Mouse (Mus musculus) ES-Bruce4 (cell line): ENCODE data around the gene Tmem141. TPM values are rescaled to one million over a fixed set of nuclear protein-coding genes. Genes with fewer than 3 reads are reported as not detected.

Experiments
- H3K27ac ChIP-seq: 2 replicates; pipeline ENCODE4 v1.5.1; 2012; ENCODE audit warnings: low read length, inconsistent platforms; ENCODE audit not compliant: insufficient read depth
- H3K27me3 ChIP-seq: 2 replicates; pipeline ENCODE4 v1.6.1; 2012; ENCODE audit warnings: mild to moderate bottlenecking, low read length, inconsistent platforms; ENCODE audit not compliant: control insufficient read depth, poor library complexity, insufficient read depth, severe bottlenecking
- H3K36me3 ChIP-seq: 2 replicates; pipeline ENCODE4 v1.6.1; 2012; ENCODE audit warnings: inconsistent platforms, mild to moderate bottlenecking, low read length, moderate library complexity; ENCODE audit not compliant: control insufficient read depth, poor library complexity, insufficient read depth, severe bottlenecking
- H3K4me1 ChIP-seq: one replicate; pipeline ENCODE4 v1.8.1; 2011; ENCODE audit warnings: low read length; ENCODE audit not compliant: control insufficient read depth, insufficient read depth
- H3K4me3 ChIP-seq: 2 replicates; pipeline ENCODE4 v1.5.1; 2011; ENCODE audit warnings: low read depth, mild to moderate bottlenecking, low read length
- H3K9ac ChIP-seq: 2 replicates; pipeline ENCODE4 v1.6.1; 2012; ENCODE audit warnings: low read depth, mild to moderate bottlenecking, inconsistent platforms; ENCODE audit not compliant: poor library complexity, severe bottlenecking
- H3K9me3 ChIP-seq: replicated peaks from 2 replicates; pipeline ENCODE4 v1.6.1; 2012; ENCODE audit warnings: mild to moderate bottlenecking, low read length, inconsistent platforms; ENCODE audit not compliant: control insufficient read depth, poor library complexity, insufficient read depth, severe bottlenecking
- CTCF ChIP-seq: IDR thresholded peaks from one replicate; pipeline ENCODE4 v1.8.1; 2011; ENCODE audit warnings: low read depth, low read length
- EP300 ChIP-seq: IDR thresholded peaks from 2 replicates; pipeline ENCODE4 v1.6.1; 2011; ENCODE audit warnings: low read depth, low read length; ENCODE audit not compliant: insufficient read depth
- POLR2A ChIP-seq: IDR thresholded peaks from one replicate; pipeline ENCODE4 v1.8.1; 2011; ENCODE audit warnings: low read length; ENCODE audit not compliant: insufficient read depth
- polyA plus RNA-seq: library from polyadenylated mRNA; stranded (reverse); fragments of >200 nt; gene quantifications from 2 replicates; pipeline ENCODE4 v1.2.4, GENCODE M21; 2011; ENCODE audit warnings: low read depth; ENCODE audit not compliant: missing spikeins, insufficient read depth, insufficient read length

Gene Tmem141
- polyA plus RNA-seq, 1 experiment, result 12.3 TPM

- Histone ChIP-seq H3K27me3 (peaks cover 5% of the 10 kb centered on the region; the same call in 1 of the 2 replicates), H3K4me3 (peak overlapping the region; percentile 3; the same call in 1 of the 2 replicates), H3K4me1 (peaks cover 2% of the 10 kb centered on the region), H3K36me3 (no peaks in the 10 kb centered on the region), H3K9ac (no peak overlapping the region), H3K27ac (no peak overlapping the region), H3K9me3 (no peaks in the 10 kb centered on the region)
- peak; percentile 13 for TF ChIP-seq CTCF
- TF ChIP-seq EP300, result no peak
Measured at GRCm38 (mm10) chr2:25577951-25578795, 43.6 kb downstream of the Tmem141 start.

- Histone ChIP-seq H3K9ac (no peak overlapping the region), H3K36me3 (no peaks in the 10 kb centered on the region), H3K4me1 (peaks cover 2% of the 10 kb centered on the region), H3K9me3 (no peaks in the 10 kb centered on the region), H3K27me3 (peaks cover 5% of the 10 kb centered on the region; the same call in 1 of the 2 replicates), H3K27ac (no peak overlapping the region), H3K4me3 (peak overlapping the region; percentile 1)
- no peak for TF ChIP-seq POLR2A
- no peak for TF ChIP-seq CTCF
Measured at GRCm38 (mm10) chr2:25576965-25577891, 44.6 kb downstream of the Tmem141 start.

- Histone ChIP-seq H3K27me3 (peaks cover 5% of the 10 kb centered on the region; the same call in 1 of the 2 replicates), H3K36me3 (no peaks in the 10 kb centered on the region), H3K4me1 (peaks cover 2% of the 10 kb centered on the region), H3K9me3 (no peaks in the 10 kb centered on the region), H3K27ac (no peak overlapping the region), H3K9ac (0 out of 2 replicates have a peak overlapping the region, but pooled peaks have one; percentile 64), H3K4me3 (no peak overlapping the region)
- TF ChIP-seq CTCF (no peak), POLR2A (no peak), EP300 (no peak)
Measured at GRCm38 (mm10) chr2:25576028-25576850, 45.6 kb downstream of the Tmem141 start.

GRCm38 (mm10) chr2:25575432-25576027, 46.3 kb downstream of the Tmem141 start:
- Histone ChIP-seq H3K27ac (no peak overlapping the region), H3K9me3 (no peaks in the 10 kb centered on the region), H3K4me3 (peak overlapping the region; percentile 35), H3K4me1 (peaks cover 2% of the 10 kb centered on the region), H3K36me3 (no peaks in the 10 kb centered on the region), H3K9ac (peak overlapping the region; percentile 64), H3K27me3 (peaks cover 5% of the 10 kb centered on the region; the same call in 1 of the 2 replicates)
- no peak for TF ChIP-seq EP300
- TF ChIP-seq CTCF, result no peak
- no peak for TF ChIP-seq POLR2A

- H3K27ac ChIP-seq, result peak within 1 kb of the TSS; percentile 45
- peak within 1 kb of the TSS; percentile 85 for H3K4me3 ChIP-seq
- no peaks in the 10 kb centered on the region for H3K9me3 ChIP-seq
- TF ChIP-seq POLR2A, result peak; percentile 16
- no peak for TF ChIP-seq CTCF
- no peaks in the 10 kb centered on the region for H3K36me3 ChIP-seq
- peaks cover 5% of the 10 kb centered on the region; the same call in 1 of the 2 replicates for H3K27me3 ChIP-seq
- H3K9ac ChIP-seq, result peak within 1 kb of the TSS; percentile 64
- H3K4me1 ChIP-seq, result peaks cover 2% of the 10 kb centered on the region
Measured at GRCm38 (mm10) chr2:25574579-25575431, 47.0 kb downstream of the Tmem141 start, which contains the start of the genes Mamdc4 and Phpt1. TSS of gene Mamdc4 (minus strand) at chr2:25574845. TSS of gene Phpt1 (minus strand) at chr2:25575224.
